Mouse (Mus musculus) kidney, postnatal 14 days (tissue): Measurements from ENCODE around the gene Fblim1.

Experiments used
- DNase-seq: peaks from one replicate; pipeline ENCODE4 v3.0.0; 2022; ENCODE audit warnings: mixed read lengths

Gene Fblim1

DNA sequence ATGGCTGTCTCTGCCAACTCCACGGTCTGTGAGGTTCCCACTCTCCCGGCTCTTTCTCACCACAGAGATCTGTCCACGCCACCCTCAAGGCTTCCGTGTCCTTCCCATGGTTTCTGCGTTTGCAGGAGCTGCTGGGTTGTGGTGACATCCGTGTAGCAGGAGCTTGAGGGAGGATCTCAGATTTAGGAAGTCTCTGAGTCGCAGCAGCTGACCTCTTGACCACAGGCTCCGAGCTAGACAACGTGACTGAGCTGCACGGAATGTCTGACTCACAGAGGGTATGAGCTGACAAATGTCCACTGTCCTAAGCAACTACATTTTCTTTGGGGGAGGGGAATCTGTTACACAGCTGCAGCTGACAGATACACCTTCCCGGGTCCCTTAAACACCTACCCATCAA is at the start of gene Fblim1:
Gene Fblim1 (minus strand): TSS at position 236 of the 400 bp plus-strand sequence.
- no peak for DNase-seq

DNA sequence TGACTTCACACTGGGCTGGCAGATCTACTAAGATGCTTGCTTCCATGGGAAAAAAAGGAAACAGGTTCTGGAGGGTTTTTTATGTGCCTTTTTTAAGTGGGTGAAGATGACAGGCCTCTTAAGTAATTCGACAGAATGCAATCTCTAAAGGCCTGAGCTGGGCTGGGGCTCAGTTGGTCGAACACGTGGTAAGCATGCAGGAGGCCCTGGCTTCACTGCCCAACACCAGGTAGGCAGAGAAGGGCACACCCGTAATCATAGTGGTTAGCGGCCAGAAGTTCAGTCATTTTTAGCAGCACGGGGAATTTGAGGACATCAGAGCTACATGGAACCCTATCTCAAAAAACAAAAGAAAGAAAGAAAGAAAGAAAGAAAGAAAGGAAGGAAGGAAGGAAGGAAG is 48.6 kb upstream of the Fblim1 start:
- DNase-seq, result no peak

DNA sequence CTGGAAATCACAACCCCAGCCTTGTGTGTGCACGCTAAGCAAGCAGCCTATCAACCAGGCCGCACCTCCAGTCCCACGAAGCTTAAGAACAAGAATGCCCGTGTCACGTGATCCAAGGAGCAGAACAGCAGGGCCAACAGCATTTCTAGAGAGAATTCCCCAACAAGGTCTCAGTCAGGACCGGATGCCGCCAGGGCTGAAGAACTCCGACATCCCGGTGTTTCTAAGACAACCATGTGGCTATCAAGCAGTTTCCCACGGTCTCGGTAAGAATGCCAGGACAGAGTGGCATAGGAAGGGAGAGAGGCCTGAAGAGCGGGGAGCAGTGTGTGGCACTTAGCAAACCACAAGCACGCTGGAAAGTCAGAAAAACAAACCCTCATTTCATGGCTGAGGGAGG is 47.9 kb upstream of the Fblim1 start:
- no peak for DNase-seq

DNA sequence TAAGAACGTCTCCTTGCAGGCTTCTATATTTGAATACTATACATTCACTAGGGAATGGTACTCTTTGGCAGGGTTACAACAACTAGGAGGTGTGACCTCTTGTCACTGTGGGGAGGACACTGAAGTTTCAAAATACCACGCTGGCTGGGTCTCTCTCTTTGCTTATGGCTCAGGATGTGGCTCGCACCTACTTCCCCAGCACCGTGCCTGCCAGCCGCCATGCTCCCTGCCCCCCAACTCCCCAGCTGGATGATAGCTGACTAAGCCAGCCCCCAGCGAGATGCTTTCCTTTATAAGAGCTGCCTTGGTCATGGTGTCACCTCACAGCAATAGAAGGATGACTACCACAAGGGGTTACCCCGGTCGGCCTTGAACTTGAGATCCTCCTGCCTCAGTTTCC is 47.1 kb upstream of the Fblim1 start:
- no peak for DNase-seq

DNA sequence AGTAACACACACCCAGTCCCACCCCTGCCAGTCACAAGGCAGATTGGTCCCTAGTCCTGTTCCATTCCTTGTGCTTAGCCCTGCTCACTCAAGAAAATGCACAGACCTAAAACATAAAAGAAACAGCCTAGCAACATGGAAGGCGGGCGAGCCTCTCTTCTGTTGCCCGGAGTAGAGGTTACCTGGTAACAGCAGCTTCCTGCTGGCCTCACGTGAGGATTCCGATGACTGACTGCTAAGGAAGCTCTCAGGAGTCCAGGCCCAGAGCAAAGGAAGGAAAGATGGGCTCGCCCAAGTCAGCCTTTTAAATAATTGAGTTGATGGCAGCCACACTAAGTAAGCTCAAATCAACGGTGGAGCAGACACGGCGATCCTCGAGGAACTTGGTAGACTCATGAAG is 46.0 kb upstream of the Fblim1 start:
- no peak for DNase-seq

DNA sequence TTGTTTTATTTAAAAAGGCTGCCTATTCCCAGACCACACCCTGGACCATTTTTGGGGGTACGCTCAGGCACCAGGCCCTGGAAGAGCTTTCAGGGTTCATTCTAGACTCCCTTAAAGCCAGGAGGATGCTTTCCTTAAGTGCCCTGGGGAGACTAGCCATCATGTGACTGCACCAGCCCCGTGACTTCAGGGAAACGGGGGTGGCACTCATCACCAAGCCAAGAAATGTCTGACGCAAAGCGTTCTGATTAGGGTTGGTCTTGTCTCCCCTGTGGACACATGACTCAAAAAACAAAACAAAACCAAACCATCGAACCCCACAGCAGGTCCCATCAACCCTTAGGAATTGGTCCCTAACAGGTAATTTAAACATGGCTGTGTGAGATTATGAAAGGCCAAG is 45.4 kb upstream of the Fblim1 start:
- DNase-seq, result no peak

DNA sequence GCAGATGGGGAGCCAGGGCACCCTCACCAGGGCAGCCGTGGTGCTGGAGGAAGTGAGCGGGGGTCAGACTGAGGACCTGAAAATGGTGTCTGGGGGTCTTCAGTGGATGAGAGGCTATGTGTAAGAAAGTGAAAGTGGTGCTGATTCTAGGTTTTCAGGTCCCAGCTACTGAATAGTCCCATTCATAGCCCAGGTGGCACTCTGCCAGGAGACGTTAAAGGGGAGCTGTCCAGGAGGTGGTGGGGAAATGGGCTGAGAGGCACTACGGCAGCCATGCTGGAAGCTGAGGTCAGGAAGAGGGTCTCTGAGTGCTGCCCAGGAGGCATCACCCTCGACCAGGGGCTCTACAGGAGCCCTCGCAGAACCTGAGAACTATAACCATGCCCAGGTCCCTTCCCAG is 43.3 kb upstream of the Fblim1 start:
- DNase-seq, result no peak

DNA sequence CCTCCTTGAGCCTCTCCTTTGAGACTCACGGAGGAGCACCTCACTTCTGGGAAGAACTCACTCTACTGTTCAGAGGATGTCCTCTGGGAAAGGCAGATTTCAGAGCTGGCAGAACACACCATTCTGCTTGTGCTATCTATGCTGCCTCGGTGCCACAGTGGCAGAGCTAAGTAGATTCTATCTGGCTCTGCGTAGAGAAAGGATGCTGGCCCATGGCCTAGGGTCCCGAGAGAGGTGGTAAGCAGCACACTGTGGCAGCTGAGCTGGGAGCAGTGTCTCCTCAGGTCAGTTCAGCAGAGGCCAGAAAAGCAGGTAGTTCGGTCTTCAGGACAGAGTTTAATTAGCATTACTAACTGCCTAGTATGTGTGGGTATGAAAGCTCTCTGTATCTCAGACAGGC is 42.4 kb upstream of the Fblim1 start:
- no peak for DNase-seq

DNA sequence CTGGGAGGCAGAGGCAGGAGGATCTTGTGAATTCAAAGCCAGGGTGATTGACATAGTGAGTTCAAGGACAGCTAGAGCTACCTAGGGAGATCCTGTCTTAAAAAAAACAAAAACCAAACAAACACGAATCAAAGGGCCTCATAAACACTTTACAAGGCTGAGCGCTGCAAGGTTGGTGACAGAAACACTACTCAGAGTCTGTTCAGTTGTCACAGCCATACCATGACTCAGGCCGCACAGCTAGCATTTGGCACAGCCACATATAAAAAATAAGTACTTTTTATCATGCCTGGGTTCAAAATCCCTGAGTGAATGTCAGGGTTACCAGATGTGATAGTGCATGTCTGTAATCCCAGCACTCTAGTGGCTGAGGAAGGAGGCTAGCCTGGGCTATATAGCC is 41.3 kb upstream of the Fblim1 start:
- no peak for DNase-seq

DNA sequence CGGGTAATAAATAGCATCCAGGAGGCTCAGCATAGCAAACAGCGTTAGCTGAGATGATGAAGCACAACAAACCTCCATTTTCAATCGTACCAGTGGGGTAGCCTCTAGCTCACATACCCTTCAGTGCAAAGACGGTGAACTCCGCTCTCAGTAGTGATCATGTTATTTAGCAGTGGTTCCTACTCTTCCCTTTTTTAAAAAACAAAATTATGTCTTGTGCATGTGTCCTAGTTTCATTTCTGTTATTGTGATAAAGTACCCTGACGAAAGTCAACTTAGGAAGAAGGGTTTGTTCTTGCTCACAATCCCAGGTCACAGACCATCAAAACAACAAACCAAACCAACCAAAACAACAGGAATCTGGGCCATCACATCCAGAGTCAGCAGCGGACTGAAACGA is 40.1 kb upstream of the Fblim1 start:
- no peak for DNase-seq

DNA sequence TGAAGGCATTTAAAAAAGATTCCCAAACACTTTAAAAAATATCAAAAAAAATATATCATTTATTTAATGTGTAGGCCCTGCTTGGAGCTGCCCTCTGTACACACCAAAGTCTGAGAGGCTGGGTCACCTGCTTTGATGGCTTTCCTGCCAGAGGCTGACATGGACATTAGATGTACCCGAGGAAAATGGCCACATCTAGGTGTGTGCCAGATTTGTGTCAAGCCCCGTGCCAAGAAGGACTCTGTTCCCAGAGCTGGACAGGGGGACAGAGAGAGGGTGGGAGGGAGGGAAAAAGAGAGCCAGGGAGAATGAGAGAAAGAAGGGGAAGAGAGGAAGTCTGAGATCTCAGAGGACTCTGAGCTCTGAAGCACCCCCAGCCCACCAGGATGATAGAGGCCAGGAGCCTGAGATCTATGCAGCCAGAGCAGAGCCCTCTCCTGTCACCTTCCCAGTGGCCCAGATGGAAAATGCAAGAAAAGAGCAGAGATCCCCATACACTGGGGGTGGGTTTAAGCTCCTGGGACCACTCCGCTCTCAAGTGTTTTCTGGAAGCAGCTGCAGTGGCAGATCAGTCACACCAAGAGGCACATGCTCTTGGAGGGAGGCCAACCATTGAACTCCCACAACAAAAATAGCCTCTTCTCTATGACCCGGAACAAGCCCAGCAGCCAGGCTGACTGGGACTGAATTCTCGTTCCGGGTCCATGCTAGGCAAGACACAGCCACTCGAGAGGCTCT is 37.4 kb upstream of the Fblim1 start:
- peak; percentile 88 for DNase-seq

DNA sequence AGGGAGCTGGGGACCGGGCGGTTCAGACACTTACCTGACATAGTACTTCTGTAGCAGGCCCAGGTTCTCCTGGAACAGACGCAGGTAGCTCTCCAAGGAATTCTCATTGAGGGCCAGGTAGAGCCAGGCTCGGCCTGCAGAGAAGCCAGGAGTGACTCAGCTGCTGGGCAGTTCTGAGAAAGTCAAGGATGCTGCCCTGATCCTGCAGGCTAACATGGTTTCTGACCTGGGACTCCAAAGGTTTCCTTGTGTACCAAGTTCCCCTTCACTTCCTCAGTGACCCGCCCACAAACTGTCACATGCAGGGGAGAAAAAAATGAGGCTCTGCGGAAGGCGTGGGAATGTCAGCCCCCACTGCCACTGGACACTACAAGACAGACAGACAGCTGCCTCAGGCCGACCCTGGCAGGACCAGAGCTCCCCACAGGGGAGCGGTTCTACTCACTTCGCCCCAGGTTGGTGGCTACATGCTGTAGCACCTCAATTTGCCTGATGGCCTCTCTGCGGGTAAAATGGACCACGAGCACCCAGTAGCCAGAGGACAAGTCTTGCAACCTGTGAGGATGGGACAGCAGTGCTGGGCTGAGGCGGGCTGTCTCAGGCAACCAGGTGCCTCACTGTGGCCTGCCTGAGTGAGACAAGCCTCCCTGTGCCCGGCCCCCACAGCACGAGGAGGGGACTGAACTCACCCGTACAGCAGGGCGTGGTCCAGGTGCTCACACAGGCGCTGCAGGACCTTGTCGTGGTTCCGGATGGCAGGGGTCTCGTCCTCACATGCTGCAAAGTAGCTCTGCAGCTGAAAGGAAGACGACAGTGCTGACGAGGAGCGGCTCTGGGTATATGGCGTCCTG is 36.3 kb upstream of the Fblim1 start:
- DNase-seq, result peak; percentile 50

DNA sequence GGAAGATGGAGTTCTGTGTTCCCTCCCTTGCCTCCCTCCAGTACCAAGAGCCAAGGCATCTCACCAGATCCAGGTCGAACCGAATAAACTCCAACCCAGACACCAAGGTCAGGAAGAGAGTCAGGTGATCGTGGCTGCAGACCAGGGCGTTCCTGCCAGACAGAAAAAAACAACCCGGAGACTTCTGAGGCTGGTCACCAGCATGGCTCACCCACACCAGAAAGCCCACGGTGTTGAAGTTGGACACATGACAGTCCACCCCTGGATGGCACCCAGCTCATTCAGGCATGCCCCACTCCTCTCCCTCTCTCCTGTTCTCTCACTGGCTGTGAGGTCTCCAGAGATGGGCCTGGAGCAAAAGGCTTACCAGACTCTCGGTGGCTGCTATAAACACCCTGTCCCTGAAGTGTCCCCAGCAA is 35.5 kb upstream of the Fblim1 start:
- peak; percentile 73 for DNase-seq

DNA sequence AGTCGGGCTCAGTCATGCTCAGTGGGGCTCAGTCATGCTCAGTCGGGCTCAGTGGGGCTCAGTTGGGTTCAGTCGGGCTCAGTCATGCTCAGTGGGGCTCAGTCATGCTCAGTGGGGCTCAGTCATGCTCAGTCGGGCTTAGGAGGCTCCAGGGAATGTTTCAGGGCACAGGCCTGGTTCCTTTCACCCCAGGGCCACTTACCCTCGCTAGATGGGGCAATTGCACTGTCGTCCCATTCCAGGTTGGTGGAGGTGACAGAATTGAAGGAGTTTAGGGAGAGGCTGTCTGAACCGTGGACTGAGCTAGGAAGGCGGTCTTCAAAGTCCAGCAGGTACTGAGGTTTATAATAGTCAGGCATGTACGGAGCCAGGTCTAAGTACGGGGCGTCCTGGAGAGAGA is 33.6 kb upstream of the Fblim1 start:
- DNase-seq, result no peak

DNA sequence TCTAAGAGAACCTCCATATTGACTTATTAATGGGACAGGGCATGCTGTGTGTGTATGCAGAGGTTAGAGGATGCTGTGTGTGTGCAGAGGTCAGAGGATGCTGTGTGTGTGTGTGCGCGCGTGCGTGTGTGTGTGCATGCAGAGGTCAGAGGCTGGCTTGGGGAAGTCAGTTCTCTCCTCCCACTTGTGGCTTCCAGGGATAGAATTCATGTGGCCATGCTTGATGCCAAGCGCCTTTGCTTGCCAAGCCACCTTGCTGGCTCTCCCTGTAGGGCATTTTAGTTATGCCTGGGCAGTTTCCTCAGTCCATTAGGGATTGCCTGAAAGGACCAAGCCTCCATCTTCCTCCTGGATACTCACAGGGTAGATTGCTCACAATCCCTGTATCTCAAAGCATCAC is 30.8 kb upstream of the Fblim1 start:
- peak; percentile 42 for DNase-seq

DNA sequence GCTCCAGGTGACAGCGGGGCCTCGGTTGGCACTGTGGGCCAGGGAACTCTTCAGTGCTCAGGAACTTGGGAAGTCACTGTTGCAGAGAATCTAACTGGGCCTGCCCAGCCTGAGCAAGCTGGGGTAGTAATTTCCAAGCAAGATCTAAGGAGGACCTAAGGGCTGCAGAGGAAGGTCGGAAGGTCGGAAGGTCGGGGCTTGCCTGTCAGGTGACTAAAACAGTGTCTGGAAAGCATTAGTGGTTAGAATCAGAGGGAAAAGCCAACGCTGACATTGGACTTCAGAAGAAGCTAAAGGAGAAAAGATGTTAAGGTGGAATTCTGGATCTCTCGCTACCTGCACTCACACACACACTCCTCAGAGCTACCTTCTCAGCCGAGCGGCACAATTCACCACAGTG is 30.1 kb upstream of the Fblim1 start:
- DNase-seq, result no peak

DNA sequence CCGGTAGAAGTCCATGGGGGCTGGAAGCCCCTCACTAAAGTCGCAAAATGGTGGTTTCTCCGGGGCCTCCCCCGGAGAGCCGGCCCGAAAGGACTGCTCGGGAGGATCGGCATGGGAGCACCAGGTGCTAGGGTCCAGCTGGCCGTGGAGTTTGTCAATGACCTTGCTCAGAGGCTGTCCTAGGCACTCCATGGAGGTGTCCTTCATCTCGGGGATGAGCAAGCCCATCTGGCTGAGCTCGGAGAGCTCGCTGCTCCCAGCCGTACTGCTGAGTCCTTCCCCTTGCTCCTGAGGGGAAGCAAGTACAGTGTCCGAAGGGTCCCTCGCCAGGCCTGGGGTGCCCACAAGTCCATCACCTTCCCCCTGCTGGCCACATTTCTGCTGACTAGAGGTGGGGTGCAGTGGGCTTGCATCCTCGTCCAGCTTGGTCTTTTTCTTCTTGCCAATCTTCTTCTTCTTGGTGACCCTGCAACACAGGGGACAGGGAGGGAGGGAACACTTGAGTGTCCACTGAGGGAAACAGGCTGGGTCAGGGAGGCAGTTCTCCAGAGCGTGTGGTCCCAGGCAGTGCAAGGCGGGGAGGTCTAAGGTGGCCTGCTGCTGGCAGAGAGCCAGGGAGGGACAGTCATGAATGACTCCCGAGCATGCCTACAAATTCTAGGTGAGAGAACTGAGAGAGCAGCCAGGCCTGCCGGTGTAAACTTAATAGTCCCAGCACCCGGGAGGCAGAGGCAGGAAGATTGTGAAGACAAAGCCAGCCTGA is 26.4 kb upstream of the Fblim1 start:
- DNase-seq, result peak; percentile 41

DNA sequence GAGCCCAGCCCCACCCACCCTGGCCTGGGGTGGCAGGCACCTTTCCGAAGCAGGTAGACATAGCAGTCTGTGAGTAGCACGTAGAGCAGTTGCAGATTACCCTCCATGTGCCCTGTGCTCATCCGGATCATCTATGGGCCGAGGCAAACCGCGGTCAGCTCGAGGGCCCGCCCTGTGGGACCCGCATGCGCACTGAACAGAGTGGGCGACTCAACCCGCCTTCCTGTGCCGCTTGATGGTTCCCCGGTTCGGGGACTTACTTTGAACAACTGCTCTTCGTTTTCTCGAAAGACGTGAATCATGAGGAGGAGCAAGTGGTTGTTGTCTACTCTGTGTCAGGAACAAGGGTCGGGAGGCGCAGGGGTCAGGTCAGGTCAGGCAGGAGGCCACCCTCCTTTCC is 25.4 kb upstream of the Fblim1 start:
- DNase-seq, result no peak

DNA sequence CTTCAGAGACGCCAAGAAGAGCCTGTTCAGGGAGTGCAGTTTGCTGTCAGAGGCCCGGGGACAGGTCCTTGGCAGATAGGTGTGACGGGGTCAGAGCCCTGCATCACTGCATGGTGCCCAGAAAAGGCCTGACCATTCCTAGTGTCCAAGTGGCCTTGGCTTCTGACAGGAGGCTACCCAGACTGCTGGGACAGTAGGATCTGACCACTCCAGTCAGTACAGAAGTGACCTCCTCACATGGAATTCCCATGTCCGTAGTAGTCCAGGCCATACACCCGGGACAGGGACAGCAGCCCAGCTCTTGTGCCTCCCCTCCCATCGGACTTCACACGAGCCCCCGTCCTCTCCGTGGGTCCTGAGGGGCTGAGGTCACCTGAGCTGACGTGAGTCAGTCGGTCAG is 24.1 kb upstream of the Fblim1 start:
- no peak for DNase-seq

DNA sequence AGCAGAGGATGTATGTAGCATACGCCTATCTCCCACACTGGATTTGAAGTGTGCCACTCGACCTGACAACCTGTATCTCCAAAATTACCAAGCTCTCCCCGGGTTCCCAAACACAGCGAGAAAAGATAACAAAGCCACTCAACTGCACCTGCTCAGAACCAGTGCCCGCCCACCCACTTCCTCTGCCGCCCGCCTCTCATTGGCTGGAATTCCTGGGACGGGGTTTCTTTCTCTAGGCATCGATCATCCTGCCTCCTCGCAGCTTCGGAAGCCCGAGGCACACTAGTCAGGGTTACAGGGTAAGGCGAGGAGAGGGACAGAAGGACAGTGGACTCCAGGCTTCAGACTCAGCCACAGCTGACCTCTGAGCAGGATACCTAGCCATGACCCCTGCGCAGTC is 22.8 kb upstream of the Fblim1 start:
- no peak for DNase-seq

DNA sequence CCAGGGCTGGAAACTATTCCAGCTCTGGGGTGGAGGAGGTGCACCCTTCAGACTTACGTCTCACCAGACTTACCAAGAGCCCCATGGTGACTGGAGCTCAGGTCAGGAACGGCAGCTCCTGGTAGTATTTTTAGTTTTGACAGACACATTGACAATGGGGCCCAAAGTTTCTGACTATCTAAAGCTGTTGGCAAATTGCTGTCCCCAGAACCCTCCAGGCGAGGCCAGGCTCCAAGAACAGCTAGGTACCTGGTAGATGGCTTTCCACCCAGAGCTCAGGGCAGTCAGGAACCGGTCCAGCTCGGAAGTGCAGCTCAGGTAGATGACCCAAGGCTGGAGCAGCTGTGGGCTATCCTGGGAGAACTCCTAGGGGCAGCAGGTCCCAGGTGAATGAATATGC is 21.6 kb upstream of the Fblim1 start:
- DNase-seq, result no peak

DNA sequence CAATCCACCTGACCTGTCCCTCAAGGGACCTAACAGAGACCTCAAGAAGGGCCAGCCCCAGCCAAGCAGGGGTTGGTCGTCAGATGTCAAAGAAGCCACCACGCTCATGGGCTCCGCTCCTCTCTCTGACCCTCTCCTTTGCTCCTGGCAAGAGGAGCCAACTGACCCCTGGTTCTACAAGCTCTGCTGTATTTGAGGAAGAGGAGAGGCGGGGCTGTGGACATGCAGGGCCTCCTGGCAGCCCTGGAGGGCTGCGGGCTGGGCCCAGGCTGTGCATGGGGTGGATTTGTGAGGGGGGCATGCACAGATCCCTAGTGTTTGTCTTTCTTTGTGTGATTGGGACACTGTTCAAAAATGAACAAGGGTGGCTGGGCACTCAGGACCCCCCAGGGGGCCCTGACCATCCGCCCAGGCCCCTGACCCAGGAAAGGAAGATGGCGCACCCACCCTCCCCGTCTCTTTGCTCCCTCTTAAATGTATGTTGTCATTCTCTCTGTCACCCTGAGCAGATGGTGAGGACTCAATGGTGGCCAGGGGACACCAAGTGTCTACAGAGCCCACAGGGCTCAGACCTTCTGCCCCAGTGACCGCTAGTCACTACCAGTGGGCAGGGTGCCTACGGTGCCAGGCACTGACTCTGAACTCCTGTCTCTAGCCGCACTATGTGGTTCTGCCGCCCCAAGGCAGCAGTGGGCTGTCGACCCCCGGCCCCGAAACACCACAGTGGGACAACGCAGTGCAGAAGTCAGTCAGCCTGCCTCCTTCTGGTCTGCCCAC is 20.1 kb upstream of the Fblim1 start:
- no peak for DNase-seq
